Mouse (Mus musculus) cerebellum, adult 2 months (tissue): ENCODE data around the gene Map3k9. TPM values are rescaled to one million over a fixed set of nuclear protein-coding genes. Genes with fewer than 3 reads are reported as not detected.

ENCODE experiments used
- DNase-seq, 2 experiments: peaks; one replicate each; pipeline ENCODE4 v3.0.0; 2021
- H3K27ac ChIP-seq: fragments of 200-500 bp; 2 replicates; pipeline ENCODE4 v1.5.1; 2012; ENCODE audit warnings: low read length, control low read depth, inconsistent platforms; ENCODE audit not compliant: insufficient read depth
- H3K27me3 ChIP-seq: fragments of 200-500 bp; 2 replicates; pipeline ENCODE4 v1.6.1; 2012; ENCODE audit warnings: inconsistent platforms, mild to moderate bottlenecking, low read length, moderate library complexity; ENCODE audit not compliant: control insufficient read depth, insufficient read depth
- H3K4me1 ChIP-seq: fragments of 200-500 bp; 2 replicates; pipeline ENCODE4 v1.6.1; 2011; ENCODE audit warnings: low read length; ENCODE audit not compliant: control insufficient read depth, insufficient read depth
- H3K4me3 ChIP-seq: fragments of 200-500 bp; replicated peaks from 2 replicates; pipeline ENCODE3; 2011; ENCODE audit warnings: mild to moderate bottlenecking, low read depth, low read length, control low read depth; ENCODE audit not compliant: insufficient read depth
- CTCF ChIP-seq: fragments of 200-500 bp; IDR thresholded peaks from 2 replicates; pipeline ENCODE4 v1.5.1; 2011; ENCODE audit warnings: low read depth, mild to moderate bottlenecking, control low read depth, low read length, moderate library complexity, borderline replicate concordance; ENCODE audit not compliant: insufficient read depth
- POLR2A ChIP-seq: fragments of 200-500 bp; IDR thresholded peaks from 2 replicates; pipeline ENCODE4 v1.6.1; 2011; ENCODE audit warnings: low read length, control low read depth, borderline replicate concordance; ENCODE audit not compliant: insufficient read depth
- WGBS: fragments of 180-500 bp; shearing (Covaris S2); methylation state at CpG from one replicate; pipeline ENCODE4 v1.1.7; 2018; 5-methylcytosine and 5-hydroxymethylcytosine counted together
- polyA plus RNA-seq: library from polyadenylated mRNA; depleted of rRNA; stranded (reverse); fragments of >200 nt; gene quantifications from 2 replicates; pipeline ENCODE4 v1.2.3, GENCODE M21; 2012

Map3k9 gene
- polyA plus RNA-seq, 1 experiment = 14.4 TPM

GRCm38 (mm10) chr12:81803016-81803415 lies 22.0 kb upstream of the Map3k9 start:
- 96% methylated on average over 3 of the region's 3 CpGs for WGBS
- no peaks in the 10 kb centered on the region for H3K27me3 ChIP-seq
- TF ChIP-seq POLR2A (no peak), CTCF (no peak)
- no peaks in the 10 kb centered on the region; the same call in none of the 2 replicates for H3K4me1 ChIP-seq
- no peak overlapping the region for H3K4me3 ChIP-seq
- no peak for DNase-seq
- H3K27ac ChIP-seq = no peak overlapping the region

- no peak for DNase-seq
- Histone ChIP-seq H3K27ac (no peak overlapping the region), H3K27me3 (no peaks in the 10 kb centered on the region), H3K4me3 (no peak overlapping the region), H3K4me1 (no peaks in the 10 kb centered on the region; the same call in 1 of the 2 replicates)
- TF ChIP-seq CTCF (no peak), POLR2A (no peak)
- WGBS = 61% methylated on average over 9 of the region's 9 CpGs
These were observed 20.2 kb upstream of the Map3k9 start for GRCm38 (mm10) chr12:81801134-81801533.

GRCm38 (mm10) chr12:81796541-81796940 lies 15.6 kb upstream of the Map3k9 start:
- TF ChIP-seq CTCF (peak; percentile 96), POLR2A (no peak)
- H3K4me3 ChIP-seq = no peak overlapping the region
- no peaks in the 10 kb centered on the region for H3K27me3 ChIP-seq
- H3K27ac ChIP-seq = no peak overlapping the region
- peak; percentile 67 to 85 for DNase-seq
- WGBS = 8% methylated on average over 7 of the region's 7 CpGs
- no peaks in the 10 kb centered on the region; the same call in 1 of the 2 replicates for H3K4me1 ChIP-seq

- Histone ChIP-seq H3K4me3 (no peak overlapping the region), H3K27ac (no peak overlapping the region), H3K4me1 (no peaks in the 10 kb centered on the region), H3K27me3 (no peaks in the 10 kb centered on the region)
- no peak for DNase-seq
- WGBS = 75% methylated on average over 6 of the region's 6 CpGs
- TF ChIP-seq POLR2A = no peak
- TF ChIP-seq CTCF = no peak
These were observed 11.7 kb upstream of the Map3k9 start for GRCm38 (mm10) chr12:81792511-81793218.

- no peak for DNase-seq
- Histone ChIP-seq H3K4me3 (no peak overlapping the region), H3K4me1 (no peaks in the 10 kb centered on the region), H3K27me3 (no peaks in the 10 kb centered on the region), H3K27ac (no peak overlapping the region)
- TF ChIP-seq CTCF (no peak), POLR2A (no peak)
- WGBS = 67% methylated on average over 2 of the region's 2 CpGs
These were observed 8.5 kb upstream of the Map3k9 start for GRCm38 (mm10) chr12:81789499-81789898.

GRCm38 (mm10) chr12:81788672-81789084 lies 7.7 kb upstream of the Map3k9 start:
- Histone ChIP-seq H3K4me3 (no peak overlapping the region), H3K27me3 (no peaks in the 10 kb centered on the region), H3K4me1 (no peaks in the 10 kb centered on the region), H3K27ac (no peak overlapping the region)
- peak; percentile 89 to 94 for DNase-seq
- TF ChIP-seq CTCF (peak; percentile 99), POLR2A (no peak)
- WGBS = 2% methylated on average over 9 of the region's 9 CpGs

- 55% methylated on average over 12 of the region's 12 CpGs for WGBS
- H3K27ac ChIP-seq = no peak overlapping the region
- H3K4me3 ChIP-seq = no peak overlapping the region
- TF ChIP-seq POLR2A (no peak), CTCF (peak; percentile 25; the same call in 1 of the 2 replicates)
- no peak for DNase-seq
- H3K4me1 ChIP-seq = no peaks in the 10 kb centered on the region
- H3K27me3 ChIP-seq = no peaks in the 10 kb centered on the region
These were observed 6.3 kb upstream of the Map3k9 start for GRCm38 (mm10) chr12:81787262-81787661.

- TF ChIP-seq CTCF = no peak
- TF ChIP-seq POLR2A = no peak
- DNase-seq = no peak
- 87% methylated on average over 4 of the region's 4 CpGs for WGBS
These were observed 2.3 kb upstream of the Map3k9 start for GRCm38 (mm10) chr12:81783301-81783700.

More at GRCm38 (mm10) chr12:81783301-81783700, 2.3 kb upstream of the Map3k9 start:
- peaks cover 2% of the 10 kb centered on the region; the same call in 1 of the 2 replicates for H3K4me1 ChIP-seq
- no peak overlapping the region for H3K4me3 ChIP-seq
- H3K27me3 ChIP-seq = no peaks in the 10 kb centered on the region
- no peak overlapping the region for H3K27ac ChIP-seq
